Mouse (Mus musculus) embryonic facial prominence, embryonic 13.5 days (tissue): ENCODE measurements around the gene Olfr462. TPM values are rescaled to one million over a fixed set of nuclear protein-coding genes. Genes with fewer than 3 reads are reported as not detected.
"Not testable (repeated sequence)": the region's sequence is repeated elsewhere in the genome, so short reads cannot be mapped to it uniquely, and the experiment has no call there.

Experiments
- ATAC-seq: fragments of 200-750 bp; cut with Nextera tagmentation; 2 replicates; pipeline ENCODE4 v1.8.0; 2017; ENCODE audit warnings: low read depth; ENCODE audit not compliant: insufficient number of reproducible peaks, insufficient read depth, low FRiP score, low TSS enrichment
- H3K27ac ChIP-seq: fragments of 300-500 bp; sonication (generic); 2 replicates; pipeline ENCODE4 v1.5.1; 2015; ENCODE audit warnings: moderate library complexity, mild to moderate bottlenecking, inconsistent platforms
- H3K27me3 ChIP-seq: fragments of 300-500 bp; sonication (generic); 2 replicates; pipeline ENCODE4 v1.6.1; 2015; ENCODE audit warnings: mild to moderate bottlenecking, inconsistent platforms
- H3K36me3 ChIP-seq: fragments of 300-500 bp; sonication (generic); 2 replicates; pipeline ENCODE4 v1.6.1; 2015; ENCODE audit warnings: mild to moderate bottlenecking, inconsistent platforms
- H3K4me1 ChIP-seq: fragments of 300-500 bp; sonication (generic); 2 replicates; pipeline ENCODE4 v1.6.1; 2015; ENCODE audit warnings: inconsistent platforms
- H3K4me2 ChIP-seq: fragments of 300-500 bp; sonication (generic); 2 replicates; pipeline ENCODE4 v1.6.1; 2015; ENCODE audit warnings: moderate library complexity, mild to moderate bottlenecking, inconsistent platforms
- H3K4me3 ChIP-seq: fragments of 300-500 bp; sonication (generic); 2 replicates; pipeline ENCODE4 v1.5.1; 2015; ENCODE audit warnings: mild to moderate bottlenecking, inconsistent platforms
- H3K9ac ChIP-seq: fragments of 300-500 bp; sonication (generic); 2 replicates; pipeline ENCODE4 v1.6.1; 2015; ENCODE audit warnings: mild to moderate bottlenecking, inconsistent platforms
- H3K9me3 ChIP-seq: fragments of 300-500 bp; sonication (generic); 2 replicates; pipeline ENCODE4 v1.6.1; 2016; ENCODE audit warnings: inconsistent platforms
- WGBS: fragments of 180-500 bp; shearing (Covaris S2); methylation state at CpG from one replicate; pipeline ENCODE4 v1.1.7; 2015; ENCODE audit warnings: mixed read lengths; 5-methylcytosine and 5-hydroxymethylcytosine counted together
- polyA plus RNA-seq: library from polyadenylated mRNA; unstranded; fragments of >200 nt; fragmentation: Nextera tagmentation; extraction: Ambion mirVana; gene quantifications from 2 replicates; pipeline ENCODE4 v1.2.1, GENCODE M21; 2015

The Olfr462 gene
- polyA plus RNA-seq, 1 experiment from 2014 or later: not detected

DNA sequence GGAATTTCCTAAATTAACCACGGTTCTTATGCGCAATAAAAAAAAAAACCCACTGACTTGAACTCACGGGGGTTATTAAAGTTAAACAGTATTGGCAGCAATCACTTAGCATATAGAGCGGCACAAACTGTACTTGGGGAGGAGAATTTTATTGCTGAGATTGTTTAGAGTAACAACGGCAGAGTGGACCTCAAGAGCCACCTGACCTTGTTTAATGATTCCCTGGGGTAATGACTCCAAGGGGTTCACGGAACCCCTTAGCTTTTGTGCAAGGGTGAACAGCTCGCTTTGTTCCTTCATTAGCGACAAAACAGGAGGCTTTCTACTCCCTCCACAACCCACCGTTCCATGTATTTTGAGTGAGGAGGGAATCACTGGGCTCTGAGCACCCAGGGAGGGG is 12.2 kb downstream of the Olfr462 start:
- H3K9me3 ChIP-seq: no peaks in the 10 kb centered on the region
- H3K27ac ChIP-seq: no peak overlapping the region
- no peaks in the 10 kb centered on the region for H3K36me3 ChIP-seq
- WGBS: 72% methylated on average over 9 of the region's 9 CpGs
- no peaks in the 10 kb centered on the region for H3K27me3 ChIP-seq
- ATAC-seq: no peak
- H3K4me3 ChIP-seq: no peak overlapping the region
- H3K4me1 ChIP-seq: no peaks in the 10 kb centered on the region
- no peak overlapping the region for H3K4me2 ChIP-seq
- H3K9ac ChIP-seq: no peak overlapping the region

DNA sequence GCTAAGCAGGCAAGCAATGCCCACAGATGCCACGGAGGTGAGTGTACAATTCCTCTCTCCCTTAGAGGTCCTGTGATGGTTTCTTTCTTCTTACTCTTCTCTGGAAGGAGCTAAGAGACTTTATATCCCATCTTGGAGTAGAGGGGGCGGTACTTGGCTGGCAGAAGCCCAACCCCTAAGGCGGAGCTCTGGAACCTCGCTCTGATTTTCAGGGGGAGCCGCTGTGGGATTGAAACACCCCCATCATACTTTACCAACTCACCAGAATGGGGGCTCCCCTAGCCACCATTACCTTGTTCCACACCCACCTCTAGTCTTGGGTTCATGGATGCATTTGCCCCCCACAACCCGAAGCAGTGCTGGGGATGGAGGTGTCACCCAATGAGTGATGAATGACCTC is 16.6 kb downstream of the Olfr462 start, which contains the start of gene Epx:
Epx (minus strand) TSS at position 101 of the 400 bp plus-strand sequence.
- Histone ChIP-seq H3K4me1 (no peaks in the 10 kb centered on the region), H3K27me3 (no peaks in the 10 kb centered on the region), H3K27ac (no peak within 1 kb of the TSS), H3K9me3 (no peaks in the 10 kb centered on the region), H3K9ac (no peak within 1 kb of the TSS), H3K4me2 (no peak within 1 kb of the TSS), H3K36me3 (no peaks in the 10 kb centered on the region), H3K4me3 (no peak within 1 kb of the TSS)
- no peak for ATAC-seq
- WGBS: 82% methylated on average over 6 of the region's 6 CpGs

GRCm38 (mm10) chr11:87871766-87872165 is 20.3 kb downstream of the Olfr462 start:
- Histone ChIP-seq H3K9me3 (no peaks in the 10 kb centered on the region), H3K36me3 (no peaks in the 10 kb centered on the region), H3K27me3 (no peaks in the 10 kb centered on the region), H3K4me2 (no peak overlapping the region), H3K4me1 (no peaks in the 10 kb centered on the region), H3K27ac (no peak overlapping the region), H3K4me3 (no peak overlapping the region), H3K9ac (no peak overlapping the region)
- 36% methylated on average over 8 of the region's 8 CpGs for WGBS
- no peak for ATAC-seq

DNA sequence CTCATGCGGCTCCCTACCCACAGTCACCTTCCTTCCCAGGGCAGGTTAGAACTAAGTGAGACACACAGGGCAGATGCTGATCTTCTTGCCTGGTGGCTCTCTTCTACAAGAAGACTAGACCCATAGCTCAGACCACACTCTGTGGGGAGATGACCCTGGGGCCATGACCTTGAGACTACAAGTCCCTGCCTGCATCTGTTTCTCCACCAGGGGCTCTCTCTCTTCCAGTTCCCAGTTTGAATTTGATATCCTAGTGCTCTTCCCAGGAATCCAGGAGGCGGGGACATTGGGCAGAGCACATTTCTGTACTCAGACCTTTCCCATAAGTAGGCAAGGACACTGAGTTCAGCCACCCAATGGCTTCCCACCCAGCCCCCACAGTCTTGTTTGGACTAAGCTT is 22.0 kb downstream of the Olfr462 start:
- Histone ChIP-seq H3K27me3 (no peaks in the 10 kb centered on the region), H3K27ac (no peak overlapping the region), H3K4me2 (no peak overlapping the region), H3K4me1 (no peaks in the 10 kb centered on the region), H3K36me3 (no peaks in the 10 kb centered on the region), H3K4me3 (no peak overlapping the region), H3K9me3 (no peaks in the 10 kb centered on the region), H3K9ac (no peak overlapping the region)
- ATAC-seq: no peak
- WGBS: 60% methylated on average over 2 of the region's 2 CpGs

- not testable (repeated sequence) for H3K4me1 ChIP-seq, H3K27ac ChIP-seq, H3K4me3 ChIP-seq, H3K4me2 ChIP-seq, H3K9me3 ChIP-seq, H3K27me3 ChIP-seq, H3K9ac ChIP-seq, ATAC-seq
- 89% methylated on average over 1 of the region's 2 CpGs for WGBS
- peaks cover 23% of the 10 kb centered on the region for H3K36me3 ChIP-seq
These were observed 25.2 kb downstream of the Olfr462 start for GRCm38 (mm10) chr11:87866891-87867290.

DNA sequence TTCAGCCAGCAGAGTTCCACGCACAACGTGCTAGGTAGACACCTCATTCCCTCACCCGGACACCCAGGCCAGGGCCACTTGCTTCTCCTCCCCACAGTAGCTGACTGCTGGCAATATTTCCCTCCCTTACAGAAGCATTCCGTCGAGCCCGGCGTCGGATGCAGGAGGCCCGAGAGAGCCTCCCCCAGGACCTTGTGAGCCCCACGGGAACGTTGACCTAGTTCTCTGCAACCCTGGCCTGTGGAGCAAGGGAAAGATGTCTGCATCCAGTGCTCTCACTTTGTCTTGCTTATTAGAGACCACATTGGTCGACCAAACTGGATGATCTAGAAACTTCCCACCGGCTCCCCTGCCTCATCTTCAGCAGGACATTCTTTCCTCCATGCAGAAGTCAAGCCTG is 29.3 kb downstream of the Olfr462 start:
- Histone ChIP-seq H3K36me3 (peaks cover 59% of the 10 kb centered on the region), H3K27me3 (no peaks in the 10 kb centered on the region), H3K4me3 (no peak overlapping the region), H3K4me1 (no peaks in the 10 kb centered on the region), H3K27ac (no peak overlapping the region), H3K9ac (no peak overlapping the region), H3K4me2 (no peak overlapping the region), H3K9me3 (no peaks in the 10 kb centered on the region)
- WGBS: 89% methylated on average over 13 of the region's 13 CpGs
- no peak for ATAC-seq

DNA sequence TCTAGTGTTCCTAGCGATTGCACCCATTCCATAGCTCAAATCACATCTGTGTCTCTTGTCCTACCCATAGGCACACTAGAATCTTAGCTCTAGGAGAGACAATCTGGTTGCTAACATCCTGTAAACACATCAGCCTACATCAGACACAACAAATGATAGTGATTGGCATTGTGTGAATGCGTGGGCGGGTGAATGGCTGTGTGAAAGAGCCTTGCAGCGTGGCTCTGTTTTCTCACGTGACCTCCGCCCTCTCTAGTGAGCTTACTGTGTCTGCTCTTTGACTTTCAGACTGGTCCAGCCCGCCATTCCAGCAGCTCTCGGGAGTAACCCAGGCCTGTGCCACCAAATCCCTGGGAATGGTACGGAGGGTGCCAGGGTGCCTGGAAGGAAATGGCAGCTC is 31.6 kb downstream of the Olfr462 start:
- H3K36me3 ChIP-seq: peaks cover 79% of the 10 kb centered on the region
- H3K4me2 ChIP-seq: no peak overlapping the region
- no peaks in the 10 kb centered on the region for H3K27me3 ChIP-seq
- no peaks in the 10 kb centered on the region for H3K9me3 ChIP-seq
- H3K4me3 ChIP-seq: no peak overlapping the region
- no peak for ATAC-seq
- WGBS: 85% methylated on average over 9 of the region's 9 CpGs
- H3K9ac ChIP-seq: no peak overlapping the region
- no peaks in the 10 kb centered on the region for H3K4me1 ChIP-seq
- H3K27ac ChIP-seq: no peak overlapping the region

GRCm38 (mm10) chr11:87859273-87859672 is 32.8 kb downstream of the Olfr462 start:
- peaks cover 78% of the 10 kb centered on the region for H3K36me3 ChIP-seq

GRCm38 (mm10) chr11:87854550-87854949 is 37.5 kb downstream of the Olfr462 start:
- H3K27ac ChIP-seq: no peak overlapping the region
- WGBS: 89% methylated on average over 7 of the region's 7 CpGs

More at GRCm38 (mm10) chr11:87859273-87859672, 32.8 kb downstream of the Olfr462 start:
- no peak overlapping the region for H3K4me3 ChIP-seq
- H3K27ac ChIP-seq: no peak overlapping the region
- no peaks in the 10 kb centered on the region for H3K4me1 ChIP-seq
- H3K9me3 ChIP-seq: no peaks in the 10 kb centered on the region
- ATAC-seq: no peak
- WGBS: 88% methylated on average over 11 of the region's 11 CpGs
- H3K27me3 ChIP-seq: no peaks in the 10 kb centered on the region
- H3K4me2 ChIP-seq: no peak overlapping the region
- no peak overlapping the region for H3K9ac ChIP-seq

GRCm38 (mm10) chr11:87853597-87853954 is 38.5 kb downstream of the Olfr462 start:
- peaks cover 4% of the 10 kb centered on the region for H3K4me1 ChIP-seq
- peak overlapping the region; percentile 44; the same call in 1 of the 2 replicates for H3K27ac ChIP-seq
- H3K4me2 ChIP-seq: peak overlapping the region; percentile 80
- no peaks in the 10 kb centered on the region for H3K9me3 ChIP-seq
- WGBS: 39% methylated on average over 8 of the region's 8 CpGs
- H3K36me3 ChIP-seq: peaks cover 28% of the 10 kb centered on the region
- H3K27me3 ChIP-seq: no peaks in the 10 kb centered on the region
- peak overlapping the region; percentile 65 for H3K4me3 ChIP-seq
- 0 out of 2 replicates have a peak, but pooled peaks have one; percentile 24 for ATAC-seq
- peak overlapping the region; percentile 73 for H3K9ac ChIP-seq

More at GRCm38 (mm10) chr11:87854550-87854949, 37.5 kb downstream of the Olfr462 start:
- no peak overlapping the region for H3K4me3 ChIP-seq
- no peak overlapping the region for H3K9ac ChIP-seq
- no peaks in the 10 kb centered on the region for H3K27me3 ChIP-seq
- ATAC-seq: no peak
- H3K9me3 ChIP-seq: no peaks in the 10 kb centered on the region
- no peak overlapping the region for H3K4me2 ChIP-seq
- H3K36me3 ChIP-seq: peaks cover 34% of the 10 kb centered on the region
- peaks cover 4% of the 10 kb centered on the region for H3K4me1 ChIP-seq

DNA sequence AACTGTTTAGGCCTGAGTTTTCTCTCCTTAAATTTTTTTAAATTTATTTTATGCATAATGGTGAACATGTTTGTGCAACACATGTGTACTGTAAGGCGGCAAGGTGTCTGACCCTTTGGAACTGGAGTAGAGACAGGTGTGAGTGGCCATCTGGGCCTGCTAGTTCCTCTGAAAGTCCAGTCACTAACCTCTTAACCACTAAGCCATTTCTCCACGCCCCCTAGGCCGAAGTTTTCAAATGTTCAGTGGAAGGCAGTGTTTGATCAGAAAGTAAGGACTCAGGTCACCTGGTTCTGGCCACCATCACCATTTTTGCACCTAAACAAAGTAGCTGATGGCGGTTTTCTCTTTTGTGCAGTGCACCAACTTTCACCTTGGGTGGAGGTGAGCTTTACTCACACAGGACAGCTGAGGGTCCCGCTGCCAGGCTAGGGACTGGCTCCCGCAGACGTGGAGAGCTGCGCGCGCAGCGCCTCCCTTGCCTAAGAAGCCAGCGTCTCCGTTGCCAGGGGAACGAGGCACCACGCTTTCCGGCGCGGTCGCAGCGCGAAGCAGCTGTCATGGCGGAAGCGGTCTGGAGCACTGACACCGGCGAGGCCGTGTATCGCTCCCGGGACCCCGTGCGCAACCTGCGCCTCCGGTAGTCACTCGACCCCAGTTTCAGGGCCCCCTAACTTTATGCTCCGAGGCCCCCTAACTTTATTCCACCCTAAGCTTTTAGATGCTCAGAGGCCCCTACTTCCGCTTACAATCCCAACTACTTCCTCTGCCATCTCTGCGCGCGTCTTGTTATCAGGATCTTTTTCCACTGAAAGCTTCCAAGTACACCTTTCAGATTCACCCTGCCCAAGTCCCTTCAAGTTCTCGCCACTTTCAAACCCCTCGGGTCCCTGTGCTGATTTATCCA is 39.1 kb downstream of the Olfr462 start, which contains the start of gene Mks1:
Mks1 (plus strand) TSS at position 526 of the 907 bp plus-strand sequence.
- peak within 1 kb of the TSS; percentile 73 for H3K9ac ChIP-seq
- H3K4me1 ChIP-seq: peaks cover 4% of the 10 kb centered on the region
- H3K36me3 ChIP-seq: peaks cover 21% of the 10 kb centered on the region
- H3K4me3 ChIP-seq: peak within 1 kb of the TSS; percentile 65
- peak; percentile 89 for ATAC-seq
- H3K27ac ChIP-seq: peak within 1 kb of the TSS; percentile 44; the same call in 1 of the 2 replicates
- H3K27me3 ChIP-seq: no peaks in the 10 kb centered on the region
- peak within 1 kb of the TSS; percentile 80 for H3K4me2 ChIP-seq
- H3K9me3 ChIP-seq: no peaks in the 10 kb centered on the region
- 5% methylated on average over 40 of the region's 40 CpGs for WGBS

GRCm38 (mm10) chr11:87847884-87848283 is 44.2 kb downstream of the Olfr462 start:
- Histone ChIP-seq H3K9ac (no peak overlapping the region), H3K4me3 (no peak overlapping the region), H3K27ac (no peak overlapping the region), H3K9me3 (no peaks in the 10 kb centered on the region), H3K27me3 (no peaks in the 10 kb centered on the region), H3K36me3 (no peaks in the 10 kb centered on the region), H3K4me1 (no peaks in the 10 kb centered on the region), H3K4me2 (no peak overlapping the region)
- ATAC-seq: no peak
- 75% methylated on average over 6 of the region's 6 CpGs for WGBS
